Mouse (Mus musculus) lung, postnatal 4 days (tissue): ENCODE measurements at regions not wholly inside any gene's neighbourhood (a gene's known extent, or its start where the extent isn't known, plus 50 kb on each side); places are given as distances from the start of the nearest gene placed in this dataset.

Experiments used
- DNase-seq, 2 experiments: peaks; one replicate each; pipeline ENCODE4 v3.0.0; 2021

DNA sequence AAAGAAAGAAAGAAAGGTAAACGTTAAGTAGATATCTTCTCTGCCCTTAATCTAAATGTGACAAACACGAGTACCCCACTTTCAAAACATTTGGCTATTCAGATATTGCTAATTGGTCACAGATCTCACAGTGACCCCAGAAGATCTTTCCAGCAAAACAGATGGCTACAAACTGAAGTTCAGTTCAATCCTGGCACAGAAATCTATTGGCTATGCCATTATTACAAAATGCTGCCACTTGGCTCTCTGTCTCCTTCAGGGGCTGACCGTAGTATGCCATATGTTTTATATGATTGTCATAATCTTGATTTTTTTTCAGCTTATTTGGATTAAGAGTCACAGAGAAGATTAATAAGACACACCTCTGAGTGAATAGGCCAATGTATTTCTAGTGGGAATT lies 873.2 kb downstream of the Slc22a22 start:
- no peak for DNase-seq

DNA sequence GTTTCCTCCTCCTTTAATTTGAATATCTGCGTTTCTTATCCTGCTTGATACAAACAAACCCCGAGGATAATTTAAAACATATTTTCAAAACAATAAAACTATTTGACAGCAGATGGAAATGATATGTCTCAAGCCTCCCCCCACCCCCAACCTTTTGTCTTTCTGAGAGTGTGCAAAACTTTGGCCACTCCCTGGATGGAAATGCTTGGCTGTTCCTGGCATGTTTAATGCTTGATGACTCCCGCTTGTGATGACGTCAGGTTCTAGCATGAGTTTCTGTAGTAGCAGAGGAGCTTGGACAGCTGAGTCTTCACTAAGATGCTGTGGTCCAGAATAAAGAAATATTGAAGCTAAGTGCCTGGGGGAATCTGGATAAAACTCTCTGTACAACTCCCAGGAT lies 884.8 kb downstream of the Slc22a22 start:
- DNase-seq, result no peak

DNA sequence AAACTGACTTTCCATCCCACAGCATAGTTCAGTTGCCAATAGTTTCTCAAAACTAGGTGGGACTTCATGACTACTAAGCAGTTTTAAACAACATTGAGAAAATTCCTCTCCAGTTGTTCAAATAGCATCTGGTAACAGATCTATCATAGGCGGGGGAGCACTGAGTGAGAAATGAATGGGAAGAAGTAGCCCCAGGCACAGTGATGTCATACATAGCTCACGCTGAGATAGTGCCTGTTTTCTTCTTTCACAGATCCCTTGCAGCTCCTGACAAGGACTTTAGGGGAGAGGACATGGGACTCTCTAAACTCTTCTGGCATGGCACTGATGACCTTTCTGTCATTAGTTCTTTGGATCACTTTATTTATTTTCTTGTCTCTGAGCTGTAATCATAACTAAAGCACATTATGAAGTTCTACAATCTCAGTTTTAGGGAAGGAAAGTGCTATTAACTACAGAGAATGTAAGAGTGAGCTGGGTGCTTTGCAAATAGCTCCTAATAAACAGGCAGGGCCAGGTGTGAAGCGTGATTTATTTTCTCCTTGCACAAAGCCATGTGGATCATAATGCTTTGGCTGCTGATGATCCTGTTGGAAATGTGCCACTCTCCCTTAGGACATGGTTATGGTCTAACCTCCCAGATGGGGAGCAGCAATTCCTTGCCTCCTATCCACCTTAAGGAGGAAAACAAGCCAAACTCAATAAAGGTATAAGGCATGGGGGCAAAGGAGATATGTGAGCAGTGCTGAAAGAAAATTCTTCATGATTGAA lies 896.5 kb downstream of the Slc22a22 start:
- no peak for DNase-seq

DNA sequence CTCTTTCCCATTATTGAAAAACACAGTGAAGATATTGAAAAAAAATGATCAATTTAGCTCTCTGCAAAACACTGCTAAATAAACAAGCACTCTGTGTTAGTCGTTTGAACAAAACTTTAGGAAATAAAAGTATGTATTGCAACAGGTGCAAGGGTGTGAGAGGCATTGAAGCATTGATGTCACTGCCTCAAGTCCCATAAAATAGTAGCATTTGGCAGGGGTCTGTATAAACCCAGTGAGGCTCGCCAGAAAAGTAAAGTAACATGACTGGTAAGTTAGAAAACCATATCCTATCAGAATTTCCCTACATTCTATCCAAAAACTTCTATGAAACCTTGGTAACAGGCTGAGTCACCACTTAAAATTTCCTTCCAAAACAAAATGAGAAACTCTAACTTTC lies 914.2 kb downstream of the Slc22a22 start:
- DNase-seq, result no peak

DNA sequence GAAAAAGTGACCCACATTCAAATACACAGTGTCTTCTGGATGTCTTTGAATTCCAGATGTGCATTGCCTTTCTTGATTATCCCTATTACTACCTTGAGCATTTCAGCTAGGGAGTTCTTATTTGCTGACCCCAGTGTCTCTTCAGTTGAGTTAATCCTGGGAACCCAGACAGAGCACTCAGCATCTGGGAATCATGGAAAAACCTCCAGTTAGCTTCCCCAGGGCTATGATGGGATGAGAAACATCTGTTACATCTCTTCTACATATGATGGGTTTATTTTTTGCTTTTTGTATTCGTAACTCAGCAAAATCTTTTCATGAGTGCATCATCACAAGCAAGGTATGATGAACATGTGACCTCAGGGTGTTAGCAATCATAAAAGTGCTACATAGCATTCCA lies 914.6 kb downstream of the Slc22a22 start:
- no peak for DNase-seq

DNA sequence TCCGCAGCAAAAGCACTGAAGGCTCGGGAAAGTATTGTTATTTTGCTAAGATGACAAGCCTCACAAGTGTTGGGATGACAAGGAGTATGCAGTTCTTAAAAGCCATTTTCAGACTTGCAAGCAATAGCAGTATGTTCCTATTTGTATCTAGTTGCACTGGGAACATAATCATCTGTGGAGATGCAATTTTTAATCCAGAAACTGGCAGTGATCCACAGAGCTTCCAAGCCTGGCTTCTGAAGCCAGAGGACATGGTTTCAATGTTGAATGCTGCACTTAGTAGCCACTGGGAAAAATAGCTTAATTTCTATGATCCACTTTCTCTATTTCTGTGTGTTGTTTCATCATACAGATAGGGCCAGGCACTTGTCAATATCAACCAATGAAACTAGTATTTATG lies 915.3 kb downstream of the Slc22a22 start:
- no peak for DNase-seq

DNA sequence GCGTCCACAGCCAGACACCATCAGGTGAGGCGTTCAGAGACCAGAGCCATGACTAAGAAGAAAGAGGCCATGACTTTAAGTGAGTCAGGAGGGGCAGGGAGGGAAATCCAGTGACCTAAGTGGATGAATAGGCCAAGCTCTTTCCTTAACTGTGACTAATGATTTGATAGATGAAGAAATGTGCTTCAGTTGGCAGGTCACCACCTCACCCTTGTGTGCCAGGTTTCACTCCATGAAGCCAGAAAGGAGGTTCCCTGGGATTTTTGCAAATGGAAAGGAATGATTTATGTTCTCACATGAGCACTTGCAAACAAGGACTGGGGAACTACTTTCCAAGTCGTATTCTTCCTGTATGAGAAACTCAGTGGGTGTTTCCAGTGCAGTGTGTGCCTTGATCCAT lies 923.0 kb downstream of the Slc22a22 start:
- DNase-seq, result no peak

DNA sequence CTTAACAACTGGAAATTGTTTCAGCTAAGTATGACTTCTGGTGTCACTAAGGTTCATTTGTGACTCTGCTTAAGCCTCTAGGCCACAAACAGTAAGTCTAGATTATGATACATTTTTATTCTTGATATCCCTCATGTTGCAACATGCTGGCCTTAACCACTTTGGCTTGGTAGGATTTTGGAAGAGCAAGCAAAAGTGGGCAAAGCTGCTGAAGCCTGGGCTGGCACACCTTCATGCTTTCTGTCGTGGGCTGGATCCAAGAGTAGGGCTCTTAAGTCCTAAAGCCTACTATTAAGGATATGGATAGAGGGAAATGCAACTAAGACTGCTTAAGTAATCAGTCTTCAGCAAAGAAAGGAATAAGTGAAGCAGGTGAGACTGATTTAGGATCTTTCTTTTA lies 923.6 kb downstream of the Slc22a22 start:
- no peak for DNase-seq

DNA sequence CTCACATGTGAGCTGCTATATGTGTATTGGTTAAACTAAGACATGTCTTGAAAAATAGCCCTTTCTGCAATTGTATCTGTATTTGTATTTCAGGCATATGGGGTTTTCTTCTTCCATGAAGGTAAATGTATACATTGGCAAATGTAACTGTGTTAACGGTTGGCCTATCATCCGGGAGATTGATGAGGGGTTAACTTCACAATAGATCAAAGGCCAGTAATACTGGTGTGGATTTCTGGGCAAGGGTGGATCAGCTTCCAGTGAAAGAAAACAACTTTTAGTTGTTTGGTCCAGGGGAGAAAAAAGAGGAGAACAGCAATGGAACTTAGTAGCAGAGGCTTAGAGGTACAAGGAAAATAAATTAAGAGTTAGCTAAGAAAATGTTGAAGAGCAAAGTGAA lies 945.9 kb downstream of the Slc22a22 start:
- no peak for DNase-seq

DNA sequence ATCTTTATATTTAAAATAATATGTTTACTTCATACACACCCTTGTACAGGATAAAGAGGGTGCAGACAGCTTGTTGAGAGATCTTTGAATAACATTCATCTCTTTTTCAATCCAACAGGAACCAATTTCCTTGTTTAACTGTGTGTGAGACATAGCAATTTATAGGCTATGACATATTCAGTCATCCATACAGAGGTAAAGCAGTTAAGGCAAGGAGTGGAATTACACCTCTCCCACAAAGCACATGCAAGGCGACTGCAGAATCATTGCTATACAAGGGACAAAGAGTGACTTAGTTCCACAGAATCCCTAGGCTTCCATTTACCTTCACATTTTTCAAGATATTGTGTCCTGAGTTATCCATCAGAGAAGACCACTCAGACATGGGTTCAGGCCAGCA lies 959.0 kb downstream of the Slc22a22 start:
- no peak for DNase-seq

DNA sequence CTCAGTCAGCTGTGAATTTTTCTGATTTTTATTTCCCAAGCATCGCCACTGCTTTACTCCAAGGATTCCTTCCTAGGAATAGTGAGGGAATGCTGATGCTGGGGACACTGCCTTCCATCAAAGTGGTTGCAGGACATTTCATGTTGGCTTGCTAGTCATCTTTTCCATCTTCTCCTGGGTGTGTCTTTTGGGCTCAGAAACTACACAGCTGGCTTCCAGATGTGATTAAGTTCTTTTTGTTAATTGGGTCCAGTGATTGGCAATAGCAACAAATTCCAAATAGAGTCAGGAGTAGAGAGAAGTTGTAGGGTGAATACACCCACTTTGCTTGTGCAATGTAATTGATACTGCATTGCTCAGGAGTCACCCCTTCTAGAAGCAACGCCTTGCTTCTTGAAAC lies 961.3 kb downstream of the Slc22a22 start:
- no peak for DNase-seq

DNA sequence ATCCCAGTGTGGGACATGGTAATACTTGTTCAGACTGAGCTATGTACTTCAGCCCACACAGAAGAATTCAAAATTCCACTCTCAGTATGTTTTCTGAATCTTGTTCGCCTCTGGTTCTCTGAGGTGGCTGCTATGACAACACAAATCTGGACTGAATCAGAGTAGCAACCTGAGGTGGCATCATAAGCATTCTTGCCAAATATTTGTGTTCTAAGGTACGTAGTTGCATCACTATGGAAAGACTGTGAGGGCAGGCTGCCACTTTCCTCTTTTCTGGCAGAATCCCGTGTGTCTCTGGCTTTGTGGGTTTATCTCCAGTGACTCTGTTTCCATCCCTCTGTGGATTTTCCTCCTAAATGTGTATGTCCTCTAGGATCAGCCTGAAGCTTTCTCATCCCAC lies 978.7 kb downstream of the Slc22a22 start:
- DNase-seq, result no peak

DNA sequence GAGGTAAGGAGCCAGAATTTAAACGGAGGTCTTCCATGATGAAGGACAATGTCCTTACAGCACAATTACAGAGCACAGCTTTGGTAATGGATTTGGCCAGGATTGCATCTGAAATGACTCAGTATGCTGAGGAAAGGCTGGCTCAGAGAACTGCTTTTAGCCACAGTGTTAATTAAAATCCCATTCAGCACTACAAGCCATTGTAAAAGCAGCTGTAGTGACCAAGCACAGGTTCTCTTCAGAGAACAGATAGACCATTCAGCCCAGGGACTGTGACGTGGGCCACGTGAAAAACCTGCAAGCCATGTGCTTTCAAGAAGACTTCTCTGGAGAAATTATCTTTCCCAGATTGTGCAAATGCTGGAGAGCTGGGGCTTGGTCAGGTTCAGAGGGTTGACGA lies 979.7 kb downstream of the Slc22a22 start:
- no peak for DNase-seq

DNA sequence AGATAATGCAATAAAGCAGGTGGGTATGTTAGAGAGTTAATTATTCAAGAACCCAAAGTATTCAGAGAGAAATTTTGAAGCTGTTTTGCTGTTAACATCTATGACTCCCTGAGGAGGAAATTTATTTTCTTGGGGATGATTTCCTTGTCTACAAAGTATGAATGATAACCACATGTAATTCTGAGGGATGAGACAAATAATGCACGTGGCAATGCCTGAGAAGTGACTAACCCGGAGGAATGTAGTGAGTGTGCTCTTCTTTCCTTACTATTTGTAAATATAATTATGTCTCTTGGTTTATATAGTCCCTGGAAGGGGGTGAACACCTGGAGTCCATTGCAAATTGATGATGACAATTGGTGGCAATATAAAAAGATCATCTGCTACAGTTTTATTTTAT lies 981.1 kb downstream of the Slc22a22 start:
- DNase-seq, result no peak

DNA sequence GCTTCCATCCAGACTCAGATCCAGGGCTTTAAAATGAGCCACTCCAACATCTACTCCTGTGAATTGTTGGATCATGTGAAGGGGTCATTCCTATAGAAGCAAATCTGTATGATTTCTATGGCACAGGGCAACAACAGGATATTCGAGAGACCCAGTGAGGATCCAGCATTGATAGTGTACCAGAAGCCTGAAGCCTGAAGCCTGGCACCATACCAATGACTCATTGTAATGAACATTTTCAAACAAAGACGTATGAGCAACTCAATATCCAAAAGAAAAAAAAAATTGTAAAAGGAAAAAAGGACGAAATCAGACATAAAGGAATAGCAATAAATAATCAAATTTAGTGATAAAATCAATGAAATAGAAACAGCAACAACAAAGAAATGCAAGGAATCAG lies 991.5 kb downstream of the Slc22a22 start:
- DNase-seq, result no peak

DNA sequence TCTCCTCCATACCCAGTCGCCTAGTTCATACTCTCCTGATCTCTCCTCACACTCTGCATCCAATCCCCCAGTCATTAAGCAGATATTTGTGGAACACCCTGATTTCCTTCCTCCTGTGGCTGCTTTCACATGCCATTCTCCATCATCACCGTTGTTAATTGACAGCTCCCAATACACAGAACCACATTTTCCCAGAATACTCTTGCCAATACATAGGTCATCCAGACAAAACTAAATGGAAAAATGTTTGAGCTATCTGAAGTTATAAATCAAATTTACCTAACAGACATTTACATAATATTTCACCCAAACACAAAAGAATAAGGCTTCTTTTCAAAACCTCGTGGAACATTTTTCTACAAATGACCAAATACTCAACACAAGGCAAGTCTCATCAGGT lies 992.7 kb downstream of the Slc22a22 start:
- DNase-seq, result no peak

DNA sequence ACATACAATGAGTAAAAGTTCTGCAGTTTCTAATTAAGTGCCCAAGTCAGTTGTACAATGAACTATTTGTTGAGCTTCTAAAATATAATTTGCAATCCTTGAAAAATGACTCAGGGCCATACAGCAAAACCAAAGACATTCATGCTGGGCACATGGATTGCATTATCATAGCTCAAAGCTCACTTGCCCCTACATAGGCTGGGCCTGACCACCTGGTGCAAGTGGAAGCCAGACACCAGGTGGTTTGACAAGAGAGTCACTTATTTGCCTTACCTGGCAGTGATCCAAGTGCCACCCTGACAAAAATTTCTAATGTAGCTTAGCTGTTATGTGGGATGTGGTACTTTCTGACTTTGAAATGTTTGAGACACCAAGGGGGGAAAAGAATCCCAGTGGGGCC lies 997.7 kb downstream of the Slc22a22 start:
- no peak for DNase-seq

DNA sequence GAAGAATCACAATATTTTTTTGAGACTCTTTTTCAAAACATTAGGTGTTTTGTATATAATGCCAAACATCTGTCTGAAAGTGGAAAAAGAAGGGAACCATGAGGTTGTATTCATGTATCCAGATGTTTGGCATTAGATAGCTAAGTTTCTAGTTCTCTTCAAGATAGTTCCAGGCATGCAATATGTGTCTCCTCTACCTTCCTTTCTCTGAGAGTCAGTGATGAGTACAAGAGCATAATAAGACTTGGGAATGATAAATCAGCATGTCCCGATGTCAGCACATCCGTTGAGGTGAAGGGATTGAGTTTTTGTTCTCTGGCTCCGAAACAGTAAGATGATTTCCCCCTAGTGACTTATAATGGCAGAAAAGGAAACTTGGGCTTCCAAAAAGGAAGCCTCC lies 998.4 kb downstream of the Slc22a22 start:
- no peak for DNase-seq

DNA sequence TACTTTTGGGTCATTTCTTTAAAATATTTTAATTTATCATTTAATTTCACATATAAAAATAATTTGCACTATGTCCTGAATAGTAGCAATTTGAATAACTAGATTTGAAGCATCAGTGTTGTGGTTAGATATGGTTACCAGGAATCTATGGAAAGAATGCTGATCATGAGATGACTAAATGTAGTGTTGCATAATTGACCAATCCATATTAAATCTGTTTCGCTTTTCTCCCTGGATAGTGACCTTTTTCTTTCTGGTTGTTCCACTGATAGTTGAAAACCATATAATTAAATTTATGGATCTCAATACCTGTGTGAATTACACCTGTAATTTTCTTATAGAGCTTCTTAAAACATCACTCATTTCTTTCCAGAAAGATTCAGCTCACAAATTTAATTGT lies 1003.7 kb downstream of the Slc22a22 start:
- no peak for DNase-seq

DNA sequence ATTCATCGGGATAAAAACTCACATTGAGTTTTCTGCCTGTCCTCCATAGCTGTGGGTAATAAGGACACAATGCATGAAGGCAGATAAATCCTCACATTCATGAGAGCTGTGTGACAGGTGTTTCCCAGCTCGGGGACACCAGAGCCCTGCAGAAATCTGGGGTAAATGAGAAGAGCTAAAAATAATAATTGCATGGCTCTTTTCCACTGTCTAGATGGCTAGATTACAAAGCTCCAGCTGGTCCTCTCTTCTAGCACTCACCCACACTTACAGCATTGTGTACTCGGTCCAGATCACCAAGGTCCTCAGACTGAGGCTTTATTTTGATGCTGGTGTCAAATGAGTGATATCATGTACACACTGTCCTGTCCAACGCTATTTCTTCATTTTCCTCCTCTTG lies 1025.5 kb downstream of the Slc22a22 start:
- no peak for DNase-seq

DNA sequence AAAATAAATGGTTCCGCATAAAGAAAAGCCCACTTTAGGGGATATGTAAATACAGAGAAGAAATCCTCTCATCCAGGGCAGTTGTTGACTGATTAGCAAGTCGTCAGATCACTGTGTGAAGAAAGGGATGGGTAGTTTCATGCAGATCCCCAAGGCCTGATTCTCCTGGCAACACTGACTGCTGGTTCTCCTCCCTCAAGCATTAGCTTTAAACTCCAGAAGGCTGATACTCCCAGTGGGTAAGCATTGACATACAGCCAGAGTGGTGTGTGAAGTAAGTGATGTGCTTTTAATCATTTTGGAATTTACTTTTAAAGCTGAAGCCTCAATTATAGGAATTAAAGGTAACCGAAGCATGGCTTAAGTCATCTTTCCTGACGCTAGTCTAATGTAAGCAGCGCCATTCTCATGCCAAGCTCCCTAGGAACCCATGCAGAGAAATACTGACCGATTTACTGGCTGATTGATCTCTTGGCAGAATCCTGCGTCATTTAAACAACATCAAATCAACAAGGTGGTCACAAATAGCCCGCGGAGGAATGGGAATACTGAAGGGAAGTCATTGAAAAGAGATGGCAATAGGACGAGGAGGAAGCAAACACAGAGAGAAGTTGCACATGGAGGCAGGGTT lies 1029.3 kb downstream of the Slc22a22 start:
- no peak for DNase-seq

DNA sequence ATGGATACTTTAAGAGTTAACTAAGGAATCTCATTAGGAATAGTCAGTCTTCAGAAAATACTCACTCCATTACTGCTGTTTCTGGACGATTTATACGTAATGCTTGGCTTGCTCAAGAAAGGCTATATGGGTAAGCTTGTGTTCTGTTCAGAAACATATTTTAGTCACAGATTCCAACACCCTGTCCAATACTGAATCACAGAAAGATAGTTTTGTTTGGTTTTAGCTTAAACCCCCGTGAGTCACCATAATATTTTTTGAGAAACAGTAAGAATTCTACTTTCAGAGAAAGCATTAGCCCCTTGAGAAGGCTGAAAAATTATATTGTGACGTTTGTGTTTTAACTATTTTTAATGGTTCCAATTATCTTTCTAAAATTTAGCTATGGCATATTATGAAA lies 1037.3 kb downstream of the Slc22a22 start:
- no peak for DNase-seq

DNA sequence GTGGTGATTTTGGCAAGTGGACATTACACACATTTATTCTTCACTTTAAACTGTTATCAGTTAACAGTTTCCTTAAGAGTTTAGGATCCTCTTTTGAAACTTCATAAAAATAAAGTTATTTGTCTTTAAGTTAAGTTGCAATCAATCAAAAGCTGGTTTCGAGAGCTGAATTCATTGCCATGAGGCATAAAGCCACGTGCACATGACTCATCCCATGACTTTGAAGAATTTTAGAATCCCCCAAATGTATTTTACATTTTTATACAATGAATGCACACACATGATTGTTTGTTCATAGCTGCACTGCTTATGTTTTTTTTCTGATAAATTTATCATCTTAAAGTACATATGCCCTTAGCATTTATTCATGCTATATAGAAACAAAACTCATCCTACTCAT lies 1039.1 kb downstream of the Slc22a22 start:
- DNase-seq, result no peak

DNA sequence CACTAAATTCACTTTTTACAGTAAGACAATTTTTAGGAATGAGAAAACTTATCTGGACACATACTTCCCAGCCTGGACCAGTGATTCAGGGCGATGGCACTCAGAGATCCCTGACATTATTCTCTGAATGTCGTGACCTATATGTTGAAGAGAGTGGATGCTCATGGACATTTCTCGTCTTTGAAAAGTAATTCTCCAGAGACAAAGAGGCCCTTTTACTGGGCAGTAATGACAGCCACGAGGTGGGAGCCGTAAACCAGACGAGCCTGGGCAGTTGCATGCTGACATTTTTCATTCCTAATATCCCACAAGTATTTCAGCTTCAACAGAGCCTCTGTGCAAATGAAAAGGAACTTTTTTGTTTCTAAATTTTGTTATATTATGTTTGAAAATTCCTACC lies 1041.3 kb downstream of the Slc22a22 start:
- no peak for DNase-seq

DNA sequence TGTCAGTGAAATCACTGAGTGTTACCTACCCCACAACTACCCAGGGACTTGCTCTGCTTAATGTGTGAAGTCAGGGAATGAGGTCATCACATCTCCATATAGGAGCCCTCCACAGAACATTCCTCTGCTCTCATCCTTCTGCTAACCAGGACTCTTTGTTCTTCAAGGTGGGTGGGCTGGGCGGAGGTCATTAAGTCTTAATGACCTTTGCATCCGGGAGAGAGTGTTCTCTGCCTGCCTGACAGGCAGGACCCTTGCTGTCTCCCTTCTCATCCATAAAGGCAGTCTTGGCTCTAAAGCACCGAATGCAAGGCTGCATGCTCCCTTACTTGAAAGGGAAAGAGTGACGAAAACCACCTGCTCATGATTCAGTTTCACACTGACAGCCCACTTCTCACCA lies 1051.4 kb downstream of the Slc22a22 start:
- no peak for DNase-seq
